Mouse (Mus musculus) myocyte (in vitro differentiated cells): Measurements from ENCODE around the gene Tada2a. TPM values are rescaled to one million over a fixed set of nuclear protein-coding genes. Genes with fewer than 3 reads are reported as not detected.

Experiments used
- H3K27me3 ChIP-seq: one replicate; pipeline ENCODE4 v1.6.1; 2011; ENCODE audit not compliant: control insufficient read depth, insufficient read depth, insufficient read length
- H3K36me3 ChIP-seq: one replicate; pipeline ENCODE4 v1.6.1; 2011; ENCODE audit not compliant: control insufficient read depth, insufficient read depth
- H3K4me2 ChIP-seq: one replicate; pipeline ENCODE4 v1.6.1; 2011; ENCODE audit warnings: low read depth, control low read depth
- H3K4me3 ChIP-seq: one replicate; pipeline ENCODE4 v1.5.1; 2011; ENCODE audit warnings: mild to moderate bottlenecking, control low read depth, moderate library complexity
- H3K79me2 ChIP-seq: one replicate; pipeline ENCODE4 v1.6.1; 2011; ENCODE audit not compliant: control insufficient read depth, insufficient read depth
- H3ac ChIP-seq: one replicate; pipeline ENCODE4 v1.6.1; 2011; ENCODE audit not compliant: control insufficient read depth, insufficient read length
- CEBPB ChIP-seq: IDR thresholded peaks from 2 replicates; pipeline ENCODE4 v1.6.1; 2011; ENCODE audit warnings: mild to moderate bottlenecking, moderate library complexity; ENCODE audit not compliant: poor library complexity, insufficient read depth, severe bottlenecking
- E2F4 ChIP-seq: IDR thresholded peaks from one replicate; pipeline ENCODE4 v1.6.1; 2011; ENCODE audit warnings: mild to moderate bottlenecking, control low read depth, moderate library complexity; ENCODE audit not compliant: insufficient read depth
- MAX ChIP-seq: IDR thresholded peaks from one replicate; pipeline ENCODE4 v1.6.1; 2011; ENCODE audit warnings: low read depth, mild to moderate bottlenecking, control low read depth
- MYOD1 ChIP-seq, 3 experiments: IDR thresholded peaks; one replicate each; pipeline ENCODE4 v1.6.1; 2011; ENCODE audit warnings: control low read depth in 2 of 3, low read depth in 2 of 3, mild to moderate bottlenecking in 2 of 3, moderate library complexity in 1 of 3; ENCODE audit not compliant: insufficient read length in 2 of 3, control insufficient read depth in 1 of 3
- MYOG ChIP-seq, 3 experiments: IDR thresholded peaks; one replicate each; pipeline ENCODE4 v1.6.1; 2011; ENCODE audit warnings: control low read depth in 2 of 3, low read depth in 2 of 3, mild to moderate bottlenecking in 2 of 3; ENCODE audit not compliant: insufficient read length in 2 of 3, control insufficient read depth in 1 of 3, insufficient read depth in 1 of 3
- POLR2A ChIP-seq: IDR thresholded peaks from one replicate; pipeline ENCODE4 v1.6.1; 2011; ENCODE audit warnings: low read depth, mild to moderate bottlenecking, control low read depth, moderate library complexity; ENCODE audit not compliant: insufficient read length
- POLR2AphosphoS2 ChIP-seq: IDR thresholded peaks from one replicate; pipeline ENCODE4 v1.6.1; 2011; ENCODE audit warnings: low read depth, control low read depth; ENCODE audit not compliant: insufficient read length
- REST ChIP-seq: IDR thresholded peaks from one replicate; pipeline ENCODE4 v1.6.1; 2011; ENCODE audit warnings: mild to moderate bottlenecking, control low read depth, moderate library complexity; ENCODE audit not compliant: insufficient read depth, insufficient read length
- SRF ChIP-seq: IDR thresholded peaks from one replicate; pipeline ENCODE4 v1.6.1; 2011; ENCODE audit warnings: low read depth; ENCODE audit not compliant: control insufficient read depth, insufficient read length
- TCF12 ChIP-seq: IDR thresholded peaks from one replicate; pipeline ENCODE4 v1.6.1; 2011; ENCODE audit warnings: mild to moderate bottlenecking, control low read depth; ENCODE audit not compliant: poor library complexity, insufficient read depth, severe bottlenecking
- TCF3 ChIP-seq: IDR thresholded peaks from one replicate; pipeline ENCODE4 v1.6.1; 2011; ENCODE audit warnings: low read depth, control low read depth; ENCODE audit not compliant: insufficient read length
- USF1 ChIP-seq: IDR thresholded peaks from one replicate; pipeline ENCODE4 v1.6.1; 2011; ENCODE audit warnings: low read depth, mild to moderate bottlenecking, control low read depth, moderate library complexity
- polyA plus RNA-seq: library from polyadenylated mRNA; unstranded; fragments of >200 nt; fragmentation: generic; extraction: Trizol; gene quantifications from one replicate; pipeline ENCODE4 v1.2.1, GENCODE M21; 2012; ENCODE audit warnings: missing spikeins

Tada2a gene
- polyA plus RNA-seq, 1 experiment = 12.4 TPM

- Histone ChIP-seq H3K36me3 (no peaks in the 10 kb centered on the region), H3K27me3 (no peaks in the 10 kb centered on the region), H3ac (no peak overlapping the region), H3K79me2 (no peaks in the 10 kb centered on the region), H3K4me3 (no peak overlapping the region), H3K4me2 (peak overlapping the region; percentile 83)
- TF ChIP-seq USF1 = no peak
- no peak for TF ChIP-seq REST
- TF ChIP-seq CEBPB = peak; percentile 93
- TF ChIP-seq MYOG (IDR thresholded peaks at IDR 0.05; ENCODE audit: control insufficient read depth in 1 of 3, insufficient read depth in 1 of 3, insufficient read length in 2 of 3, low read depth in 2 of 3) = peak in 2 of 3 experiments; percentile 43 to 61
- TF ChIP-seq E2F4 = no peak
- TF ChIP-seq MAX = no peak
- peak; percentile 53 for TF ChIP-seq TCF12
- no peak for TF ChIP-seq TCF3
- TF ChIP-seq POLR2A = no peak
- TF ChIP-seq POLR2AphosphoS2 = no peak
- peak; percentile 6 to 55 (median 17) for TF ChIP-seq MYOD1 (IDR thresholded peaks at IDR 0.05; ENCODE audit: control insufficient read depth in 1 of 3, insufficient read length in 2 of 3, low read depth in 2 of 3)
- TF ChIP-seq SRF = no peak
These were observed 56.3 kb downstream of the Tada2a start for GRCm38 (mm10) chr11:84072904-84073651.

GRCm38 (mm10) chr11:84069034-84069370, 60.4 kb downstream of the Tada2a start, which contains the start of gene Dusp14:
Gene Dusp14, minus strand, starts transcription at chr11:84069261.
- Histone ChIP-seq H3ac (peak within 1 kb of the TSS; percentile 82), H3K36me3 (no peaks in the 10 kb centered on the region), H3K4me3 (peak within 1 kb of the TSS; percentile 57), H3K4me2 (peak within 1 kb of the TSS; percentile 89), H3K79me2 (peaks cover 27% of the 10 kb centered on the region), H3K27me3 (no peaks in the 10 kb centered on the region)
- TF ChIP-seq REST (no peak), POLR2AphosphoS2 (no peak), TCF3 (no peak), CEBPB (no peak), TCF12 (no peak)

GRCm38 (mm10) chr11:84068191-84069033, 61.0 kb downstream of the Tada2a start:
- H3K27me3 ChIP-seq = no peaks in the 10 kb centered on the region
- peak overlapping the region; percentile 89 for H3K4me2 ChIP-seq
- H3K36me3 ChIP-seq = no peaks in the 10 kb centered on the region
- peak overlapping the region; percentile 57 for H3K4me3 ChIP-seq
- TF ChIP-seq TCF12 = no peak
- TF ChIP-seq MYOD1 (IDR thresholded peaks at IDR 0.05; ENCODE audit: control insufficient read depth in 1 of 3, insufficient read length in 2 of 3, low read depth in 2 of 3) = peak in 1 of 3 experiments; percentile 29
- no peak for TF ChIP-seq E2F4
- no peak for TF ChIP-seq REST
- no peak for TF ChIP-seq CEBPB
- TF ChIP-seq TCF3 = no peak
- TF ChIP-seq MYOG (IDR thresholded peaks at IDR 0.05; ENCODE audit: control insufficient read depth in 1 of 3, insufficient read depth in 1 of 3, insufficient read length in 2 of 3, low read depth in 2 of 3) = no peak
- peak; percentile 77 for TF ChIP-seq POLR2A
- peak; percentile 88 for TF ChIP-seq POLR2AphosphoS2
- TF ChIP-seq SRF = no peak
- no peak for TF ChIP-seq USF1
- no peak for TF ChIP-seq MAX
- peak overlapping the region; percentile 82 for H3ac ChIP-seq
- peaks cover 33% of the 10 kb centered on the region for H3K79me2 ChIP-seq

- no peak for TF ChIP-seq MYOG (IDR thresholded peaks at IDR 0.05; ENCODE audit: control insufficient read depth in 1 of 3, insufficient read depth in 1 of 3, insufficient read length in 2 of 3, low read depth in 2 of 3)
- TF ChIP-seq SRF = no peak
- TF ChIP-seq POLR2A = no peak
- no peak for TF ChIP-seq E2F4
- TF ChIP-seq USF1 = no peak
- no peak for TF ChIP-seq REST
- TF ChIP-seq MYOD1 (IDR thresholded peaks at IDR 0.05; ENCODE audit: control insufficient read depth in 1 of 3, insufficient read length in 2 of 3, low read depth in 2 of 3) = no peak
- no peak for TF ChIP-seq TCF3
- no peak for TF ChIP-seq TCF12
- no peak for TF ChIP-seq POLR2AphosphoS2
- Histone ChIP-seq H3K27me3 (no peaks in the 10 kb centered on the region), H3ac (peak overlapping the region; percentile 82), H3K4me3 (peak overlapping the region; percentile 57), H3K4me2 (peak overlapping the region; percentile 89), H3K36me3 (no peaks in the 10 kb centered on the region), H3K79me2 (peaks cover 38% of the 10 kb centered on the region)
These were observed 61.6 kb downstream of the Tada2a start for GRCm38 (mm10) chr11:84067720-84068190.
